Comparison of ENCODE assay signal across 18 mouse cellular contexts in genomic region chr9:43564239-43564906, GRCm38 (mm10).
DNase-seq lines count a peak whose midpoint lies in the region; ATAC-seq and TF ChIP-seq lines count a peak whose summit lies in the region.
"Had no signal": no experiment of that assay in that cellular context is flagged by ENCODE, and none has a peak within 500 bp of the region (broad histone marks: within the 10 kb centered on the region; RNA-seq: fewer than 3 reads in every experiment).

No protein-coding gene starts in this region.

- H3K36me3 ChIP-seq in heart, embryonic 10.5 days, result no peaks in the 10 kb centered on the region
- no peaks in the 10 kb centered on the region for H3K36me3 ChIP-seq in midbrain, embryonic 11.5 days (ENCODE audit: control insufficient read depth, insufficient read depth, low read length)
- H3K36me3 ChIP-seq: embryonic facial prominence, embryonic 15.5 days; forebrain, embryonic 10.5 days; G1E; liver, embryonic 12.5 days; neural tube, embryonic 13.5 days had no signal

- TF ChIP-seq CTCF in layer of hippocampus, adult 2 months (conservative IDR thresholded peaks at IDR 0.05), result no peak

- DNase-seq in heart, embryonic 10.5 days (ENCODE audit: low spot score), result no peak
- DNase-seq in heart, adult 9 months (ENCODE audit: low spot score in 2 of 2), result no peak
- no peak for DNase-seq in layer of hippocampus, adult 2 months (ENCODE audit: low spot score in 2 of 2)
- DNase-seq in layer of hippocampus, postnatal 36 days, result no peak
- DNase-seq in midbrain, embryonic 11.5 days (ENCODE audit: low spot score, missing footprints), result peak; percentile 86
- DNase-seq in lung, postnatal 36 days, result no peak
- no peak for DNase-seq in cerebellum, adult 9-10 months
- no peak for DNase-seq in gastrocnemius, postnatal 14 days
- DNase-seq: gastrocnemius, adult 2 months; heart, adult 2 months; lung, embryonic 14.5 days; thymus, postnatal 14 days had no signal

- 77% methylated on average over 22 of the region's 22 CpGs for WGBS in heart, embryonic 10.5 days
- 43% methylated on average over 22 of the region's 22 CpGs for WGBS in midbrain, embryonic 11.5 days

- no peak for ATAC-seq in midbrain, embryonic 11.5 days (ENCODE audit: low FRiP score)
- ATAC-seq: CD4-positive, CD25-positive, alpha-beta regulatory T cell, adult 4 months; liver, embryonic 12.5 days had no signal

- intact Hi-C loops in gastrocnemius, postnatal 14 days (cut with DNase I; ENCODE audit: low total_unique reads), result no loop called here

- no peak overlapping the region for H3K4me2 ChIP-seq in midbrain, embryonic 11.5 days
- H3K4me2 ChIP-seq: embryonic facial prominence, embryonic 15.5 days; liver, embryonic 12.5 days; lung, embryonic 14.5 days; neural tube, embryonic 13.5 days had no signal

- no peak overlapping the region for H3K9ac ChIP-seq in midbrain, embryonic 11.5 days (ENCODE audit: low read length)
- H3K9ac ChIP-seq: embryonic facial prominence, embryonic 15.5 days; liver, embryonic 12.5 days; lung, embryonic 14.5 days; neural tube, embryonic 13.5 days had no signal

- peaks cover 12% of the 10 kb centered on the region for H3K4me1 ChIP-seq in heart, embryonic 10.5 days
- H3K4me1 ChIP-seq in midbrain, embryonic 11.5 days (ENCODE audit: control insufficient read depth, insufficient read depth, low read length), result peaks cover 5% of the 10 kb centered on the region
- H3K4me1 ChIP-seq: embryonic facial prominence, embryonic 15.5 days; liver, embryonic 12.5 days; neural tube, embryonic 13.5 days had no signal

- H3K27me3 ChIP-seq in heart, embryonic 10.5 days (ENCODE audit: insufficient read depth, poor library complexity, severe bottlenecking), result peaks cover 17% of the 10 kb centered on the region; the same call in 1 of the 2 replicates
- no peaks in the 10 kb centered on the region; the same call in 1 of the 2 replicates for H3K27me3 ChIP-seq in midbrain, embryonic 11.5 days (ENCODE audit: control insufficient read depth, insufficient read depth, low read length)
- H3K27me3 ChIP-seq: embryonic facial prominence, embryonic 15.5 days; liver, embryonic 12.5 days; neural tube, embryonic 13.5 days had no signal

- H3K4me3 ChIP-seq in heart, embryonic 10.5 days, result no peak overlapping the region
- no peak overlapping the region for H3K4me3 ChIP-seq in layer of hippocampus, adult 2 months
- H3K4me3 ChIP-seq in midbrain, embryonic 11.5 days (ENCODE audit: low read depth, low read length), result no peak overlapping the region
- H3K4me3 ChIP-seq: embryonic facial prominence, embryonic 15.5 days; forebrain, embryonic 10.5 days; gastrocnemius, adult 2 months; heart, adult 2 months; liver, embryonic 12.5 days; neural tube, embryonic 13.5 days had no signal

- H3K9me3 ChIP-seq in heart, embryonic 10.5 days, result no peaks in the 10 kb centered on the region
- H3K9me3 ChIP-seq in midbrain, embryonic 11.5 days (ENCODE audit: control insufficient read depth, low read length), result no peaks in the 10 kb centered on the region
- H3K9me3 ChIP-seq: embryonic facial prominence, embryonic 15.5 days; forebrain, embryonic 10.5 days; liver, embryonic 12.5 days; neural tube, embryonic 13.5 days had no signal

- H3K27ac ChIP-seq in heart, embryonic 10.5 days, result peak overlapping the region; percentile 6; the same call in 1 of the 2 replicates
- peak overlapping the region; percentile 23; the same call in 1 of the 2 replicates for H3K27ac ChIP-seq in layer of hippocampus, adult 2 months
- no peak overlapping the region for H3K27ac ChIP-seq in midbrain, embryonic 11.5 days (ENCODE audit: low read depth, low read length)
- H3K27ac ChIP-seq: embryonic facial prominence, embryonic 15.5 days; forebrain, embryonic 10.5 days; gastrocnemius, adult 2 months; heart, adult 2 months; liver, embryonic 12.5 days; neural tube, embryonic 13.5 days had no signal
